Mouse (Mus musculus): ENCODE measurements around the gene Trdmt1.
"Not testable (repeated sequence)": the region's sequence is repeated elsewhere in the genome, so short reads cannot be mapped to it uniquely, and the experiment has no call there.

Trdmt1 gene

DNA sequence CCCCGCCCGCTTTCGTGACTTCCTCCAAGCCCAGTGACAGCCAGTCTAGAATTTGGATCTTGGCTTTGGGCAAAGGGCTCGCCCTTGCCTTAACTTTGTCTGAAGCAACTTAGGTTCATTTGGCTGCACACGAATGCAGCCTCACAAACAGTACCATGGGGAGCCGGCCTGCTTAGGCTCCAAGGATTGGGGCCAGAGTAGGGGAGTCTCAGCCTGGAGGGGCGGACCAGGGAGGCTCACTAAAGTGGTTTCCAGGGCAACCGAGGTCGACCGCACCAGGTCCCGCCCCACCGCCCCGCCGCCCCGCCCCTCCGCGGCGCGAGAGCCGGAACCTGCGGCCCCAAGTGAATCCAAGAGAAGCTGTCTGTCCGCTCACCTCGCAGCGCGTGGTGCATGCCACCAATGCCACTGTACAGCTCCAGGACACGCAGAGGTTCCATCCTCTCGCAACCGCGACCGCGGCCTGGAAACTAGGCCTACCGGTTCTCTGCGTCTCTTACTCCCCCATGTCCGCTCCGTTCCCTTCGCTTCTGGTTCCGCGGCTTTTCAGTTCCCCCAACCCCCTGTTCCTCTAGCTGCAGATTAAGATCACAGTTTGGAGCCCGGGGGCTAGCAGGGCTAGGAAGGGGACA, at the start of gene Trdmt1:
Gene Trdmt1, minus strand, starts transcription at position 476 of the 632 bp plus-strand sequence.
- DNase-seq (ENCODE audit: low read depth, low spot score), result peak; percentile 90

DNA sequence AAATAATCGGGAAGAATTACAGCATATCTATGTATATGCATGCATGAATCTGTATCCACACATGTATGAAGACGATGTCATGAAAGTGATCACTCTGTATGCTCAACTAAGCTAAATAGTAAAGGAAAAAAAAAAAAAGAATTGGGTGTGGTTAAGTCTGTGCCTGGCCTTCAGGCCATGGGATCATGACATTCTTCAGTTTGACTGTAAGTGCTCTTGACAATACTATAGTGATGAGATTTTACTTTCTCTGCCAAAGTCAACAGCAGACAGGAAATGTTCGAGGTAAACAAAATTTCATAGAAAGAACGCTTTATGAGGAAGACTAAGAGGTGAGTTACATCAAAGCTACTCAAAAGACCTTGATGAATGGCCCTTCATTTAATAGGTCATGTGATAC, 48.9 kb upstream of the Trdmt1 start:
- DNase-seq (ENCODE audit: low read depth, low spot score), result no peak

DNA sequence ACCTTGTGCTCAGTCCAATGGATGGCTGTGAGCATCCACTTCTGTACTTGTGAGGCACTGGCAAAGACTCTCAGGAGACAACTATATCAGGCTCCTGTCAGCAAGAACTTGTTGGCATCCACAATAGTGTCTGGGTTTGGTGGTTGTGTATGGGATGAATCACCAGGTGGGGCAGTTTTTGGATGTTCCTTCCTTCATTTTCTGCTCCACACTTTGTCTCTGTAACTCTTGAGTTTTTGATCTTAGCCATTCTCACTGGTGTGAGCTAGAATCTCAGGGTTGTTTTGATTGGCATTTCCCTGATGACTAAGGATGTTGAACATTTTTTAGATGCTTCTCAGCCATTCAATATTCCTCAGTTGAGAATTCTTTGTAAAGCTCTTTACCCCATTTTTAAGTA, 39.3 kb upstream of the Trdmt1 start:
- DNase-seq (ENCODE audit: low read depth, low spot score), result not testable (repeated sequence)

DNA sequence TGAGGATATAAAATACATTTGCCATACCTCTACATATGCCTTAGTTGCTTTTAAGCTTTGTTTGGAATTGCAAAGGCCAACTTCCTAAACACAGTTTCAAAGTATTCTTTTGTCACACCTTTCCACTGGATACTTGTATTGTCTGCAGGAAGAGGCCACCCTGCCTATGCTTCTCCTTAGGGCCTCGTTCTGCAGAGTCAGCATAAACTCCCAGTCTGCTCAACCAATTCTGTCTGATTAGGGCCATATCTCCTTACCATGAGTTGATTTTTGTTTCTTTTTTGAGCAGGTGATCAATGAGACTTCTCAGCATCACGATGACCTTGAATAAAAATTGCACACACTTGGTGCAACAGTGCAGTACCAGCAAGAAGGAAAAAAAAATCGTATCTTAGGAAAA, 37.7 kb upstream of the Trdmt1 start:
- no peak for DNase-seq (ENCODE audit: low read depth, low spot score)

DNA sequence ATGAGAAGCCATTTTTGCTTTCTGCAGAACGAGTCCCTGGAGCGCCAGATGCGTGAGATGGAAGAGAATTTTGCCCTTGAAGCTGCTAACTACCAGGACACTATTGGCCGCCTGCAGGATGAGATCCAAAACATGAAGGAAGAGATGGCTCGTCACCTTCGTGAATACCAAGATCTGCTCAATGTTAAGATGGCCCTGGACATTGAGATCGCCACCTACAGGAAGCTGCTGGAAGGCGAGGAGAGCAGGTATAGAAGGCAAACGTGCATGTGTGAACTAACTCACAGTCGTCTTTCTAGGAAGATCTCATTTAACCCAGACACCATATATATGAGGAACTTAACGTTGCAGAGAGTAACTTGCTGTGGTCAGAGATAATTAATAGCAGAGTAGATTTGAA, 35.5 kb upstream of the Trdmt1 start:
- DNase-seq (ENCODE audit: low read depth, low spot score), result peak; percentile 56

DNA sequence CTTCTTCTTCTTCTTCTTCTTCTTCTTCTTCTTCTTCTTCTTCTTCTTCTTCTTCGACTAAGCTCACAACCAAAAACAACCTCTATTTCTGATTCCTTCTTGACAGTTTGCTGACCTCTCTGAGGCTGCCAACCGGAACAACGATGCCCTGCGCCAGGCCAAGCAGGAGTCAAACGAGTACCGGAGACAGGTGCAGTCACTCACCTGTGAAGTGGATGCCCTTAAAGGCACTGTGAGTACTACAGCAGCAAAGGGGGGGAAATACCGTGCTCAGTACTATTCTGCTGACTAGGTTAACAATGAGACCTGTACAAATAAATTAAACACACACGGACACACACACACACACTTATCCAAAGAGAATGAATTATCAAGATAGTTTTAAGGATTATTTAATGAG, 34.8 kb upstream of the Trdmt1 start:
- no peak for DNase-seq (ENCODE audit: low read depth, low spot score)

DNA sequence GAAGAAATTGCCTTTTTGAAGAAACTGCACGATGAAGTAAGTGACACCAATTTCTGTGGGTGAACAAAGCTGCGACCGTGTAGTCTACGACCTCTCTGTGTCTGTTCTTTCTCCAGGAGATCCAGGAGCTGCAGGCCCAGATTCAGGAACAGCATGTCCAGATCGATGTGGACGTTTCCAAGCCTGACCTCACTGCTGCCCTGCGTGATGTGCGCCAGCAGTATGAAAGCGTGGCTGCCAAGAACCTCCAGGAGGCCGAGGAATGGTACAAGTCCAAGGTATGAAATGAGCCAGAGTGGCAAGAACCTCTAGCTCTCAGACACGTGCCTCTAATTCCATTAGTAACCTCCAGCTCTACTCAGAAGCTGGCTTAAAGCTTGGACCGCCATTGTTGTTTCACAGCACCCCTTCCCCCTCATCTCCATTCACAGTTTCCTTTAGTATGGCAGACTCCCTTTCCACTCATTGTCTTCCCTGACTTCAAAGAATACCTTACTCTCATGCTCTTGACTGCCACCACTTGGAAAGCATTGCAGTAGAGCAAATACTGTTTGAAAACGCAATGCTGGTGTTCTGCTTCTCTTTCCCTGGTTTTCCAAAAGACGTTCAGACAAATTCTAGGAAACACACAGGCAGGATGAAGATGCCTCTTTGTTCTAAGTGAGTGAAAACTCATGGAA, 34.1 kb upstream of the Trdmt1 start:
- no peak for DNase-seq (ENCODE audit: low read depth, low spot score)

DNA sequence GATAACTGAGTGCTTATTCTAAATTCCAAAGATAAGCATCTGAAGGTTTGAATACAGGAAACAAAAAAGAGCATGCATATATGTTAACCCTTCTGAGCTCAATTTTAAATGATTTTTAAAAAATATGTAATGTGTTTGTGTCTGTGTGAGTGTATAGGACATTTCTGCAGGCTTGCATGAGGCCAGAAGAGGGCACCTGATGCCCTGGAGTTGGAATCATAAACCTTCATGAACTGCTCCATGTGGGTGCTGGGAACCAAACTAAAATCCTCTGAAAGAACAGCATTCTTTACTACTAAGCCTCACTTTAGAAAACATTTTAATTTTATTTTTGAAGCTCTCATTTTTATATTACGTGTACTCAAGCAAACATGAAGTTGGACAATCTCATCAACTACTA, 32.9 kb upstream of the Trdmt1 start:
- DNase-seq (ENCODE audit: low read depth, low spot score), result no peak

DNA sequence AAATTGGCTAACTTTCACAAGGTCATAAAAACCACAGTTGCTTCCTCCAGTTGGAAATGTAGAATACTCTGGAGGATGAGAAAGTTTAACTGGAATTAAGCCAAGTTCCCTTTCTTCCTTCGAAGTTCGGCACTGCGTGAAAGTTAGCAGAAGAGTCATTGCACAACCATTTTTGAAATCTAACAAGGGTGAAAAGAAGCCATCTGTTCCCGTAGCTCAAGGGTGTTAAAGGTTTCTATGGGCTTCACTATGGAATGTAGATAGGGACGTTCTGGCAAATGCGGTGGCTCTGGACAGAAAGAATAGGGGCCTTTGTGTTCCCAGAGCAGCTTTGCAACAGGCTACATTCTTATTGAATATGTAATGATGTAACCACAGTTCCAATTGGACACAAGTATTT, 31.5 kb upstream of the Trdmt1 start:
- no peak for DNase-seq (ENCODE audit: low read depth, low spot score)

DNA sequence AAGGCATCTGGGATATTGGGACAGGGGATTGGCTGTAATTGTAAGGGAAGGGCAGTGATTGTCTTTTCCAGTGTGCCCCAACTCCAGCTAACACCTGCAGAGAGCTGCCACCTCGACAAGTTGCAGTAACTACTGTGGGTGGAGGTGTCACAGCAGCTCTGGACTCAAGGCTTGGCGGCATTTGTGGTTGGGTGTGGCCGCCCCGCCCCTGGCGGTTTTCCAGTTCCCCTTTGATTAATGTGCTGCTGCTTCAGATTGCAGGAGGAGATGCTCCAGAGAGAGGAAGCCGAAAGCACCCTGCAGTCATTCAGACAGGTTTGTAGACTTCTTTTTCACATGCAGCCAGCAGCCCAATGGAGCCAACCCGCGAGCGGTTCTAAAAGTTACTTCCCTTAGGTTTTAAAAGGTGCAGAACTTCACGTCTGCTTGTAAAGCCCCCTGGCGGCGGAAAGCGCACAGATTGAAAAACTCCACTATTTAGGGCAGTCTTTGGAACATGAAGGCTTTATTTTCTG, 30.9 kb upstream of the Trdmt1 start:
- peak; percentile 87 for DNase-seq (ENCODE audit: low read depth, low spot score)

DNA sequence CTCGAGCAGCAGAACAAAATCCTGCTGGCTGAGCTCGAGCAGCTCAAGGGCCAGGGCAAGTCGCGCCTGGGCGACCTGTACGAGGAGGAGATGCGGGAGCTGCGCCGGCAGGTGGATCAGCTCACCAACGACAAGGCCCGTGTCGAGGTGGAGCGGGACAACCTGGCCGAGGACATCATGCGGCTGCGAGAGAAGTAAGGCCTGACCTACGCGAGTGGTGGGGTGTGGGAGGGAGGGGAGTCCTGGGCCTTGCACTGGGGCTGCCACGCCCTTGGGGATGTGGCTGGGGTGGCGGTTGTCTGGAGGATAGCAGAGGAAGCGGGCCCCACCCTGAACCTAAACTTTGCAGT, 30.3 kb upstream of the Trdmt1 start:
- peak; percentile 90 for DNase-seq (ENCODE audit: low read depth, low spot score)

DNA sequence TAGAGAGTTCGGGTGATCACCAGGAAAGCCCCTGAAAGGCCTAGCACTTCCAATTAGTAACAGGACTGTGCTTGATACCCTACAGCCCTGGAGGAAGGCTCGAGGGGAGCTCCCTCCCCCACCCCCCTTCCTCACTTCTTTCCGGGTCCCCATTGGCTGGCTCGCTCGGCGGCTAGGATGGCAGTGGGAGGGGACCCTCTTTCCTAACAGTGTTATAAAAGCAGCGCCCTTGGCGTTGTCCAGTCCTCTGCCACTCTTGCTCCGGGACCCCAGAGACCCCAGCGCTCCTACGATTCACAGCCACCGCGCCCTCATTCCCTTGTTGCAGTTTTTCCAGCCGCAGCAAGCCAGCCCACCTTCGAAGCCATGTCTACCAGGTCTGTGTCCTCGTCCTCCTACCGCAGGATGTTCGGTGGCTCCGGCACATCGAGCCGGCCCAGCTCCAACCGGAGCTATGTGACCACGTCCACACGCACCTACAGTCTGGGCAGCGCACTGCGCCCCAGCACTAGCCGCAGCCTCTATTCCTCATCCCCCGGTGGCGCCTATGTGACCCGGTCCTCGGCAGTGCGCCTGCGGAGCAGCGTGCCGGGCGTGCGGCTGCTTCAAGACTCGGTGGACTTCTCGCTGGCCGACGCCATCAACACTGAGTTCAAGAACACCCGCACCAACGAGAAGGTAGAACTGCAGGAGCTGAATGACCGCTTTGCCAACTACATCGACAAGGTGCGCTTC, 29.8 kb upstream of the Trdmt1 start:
- DNase-seq (ENCODE audit: low read depth, low spot score), result peak; percentile 88

DNA sequence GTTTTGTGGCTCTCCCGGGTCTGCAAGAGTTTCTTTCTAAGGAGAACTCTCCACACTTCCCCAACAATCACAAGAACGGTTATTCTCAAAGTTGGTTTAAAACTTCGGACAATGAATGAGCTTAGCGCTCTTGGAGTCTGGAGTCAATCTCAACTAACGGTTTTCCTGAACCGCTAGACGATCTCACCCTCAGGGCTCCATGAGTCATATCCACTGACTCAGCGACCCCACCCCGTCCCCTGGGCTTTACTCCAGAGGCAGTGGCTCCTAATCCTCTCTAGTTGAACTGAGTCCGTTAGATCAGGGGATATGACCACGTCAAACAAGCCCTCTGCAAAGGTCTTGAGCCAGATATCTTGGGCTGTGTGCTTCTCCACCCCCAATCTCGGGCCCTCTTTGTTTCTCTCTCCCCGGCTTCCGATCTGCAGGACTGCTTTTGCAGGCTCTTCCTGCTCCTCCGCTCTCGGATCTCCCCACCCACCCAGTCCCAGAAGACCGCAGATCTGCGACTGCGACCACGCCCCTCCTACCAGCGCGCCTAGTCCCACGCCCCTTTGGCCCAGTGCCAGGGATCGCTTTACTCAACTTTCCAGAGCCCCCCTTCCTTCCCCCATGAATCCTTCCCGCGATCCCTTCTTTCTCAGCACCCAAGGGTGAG, 29.1 kb upstream of the Trdmt1 start, which contains the start of gene Vim:
Gene Vim, plus strand, starts transcription at position 520 of the 658 bp plus-strand sequence.
- peak; percentile 93 for DNase-seq (ENCODE audit: low read depth, low spot score)

DNA sequence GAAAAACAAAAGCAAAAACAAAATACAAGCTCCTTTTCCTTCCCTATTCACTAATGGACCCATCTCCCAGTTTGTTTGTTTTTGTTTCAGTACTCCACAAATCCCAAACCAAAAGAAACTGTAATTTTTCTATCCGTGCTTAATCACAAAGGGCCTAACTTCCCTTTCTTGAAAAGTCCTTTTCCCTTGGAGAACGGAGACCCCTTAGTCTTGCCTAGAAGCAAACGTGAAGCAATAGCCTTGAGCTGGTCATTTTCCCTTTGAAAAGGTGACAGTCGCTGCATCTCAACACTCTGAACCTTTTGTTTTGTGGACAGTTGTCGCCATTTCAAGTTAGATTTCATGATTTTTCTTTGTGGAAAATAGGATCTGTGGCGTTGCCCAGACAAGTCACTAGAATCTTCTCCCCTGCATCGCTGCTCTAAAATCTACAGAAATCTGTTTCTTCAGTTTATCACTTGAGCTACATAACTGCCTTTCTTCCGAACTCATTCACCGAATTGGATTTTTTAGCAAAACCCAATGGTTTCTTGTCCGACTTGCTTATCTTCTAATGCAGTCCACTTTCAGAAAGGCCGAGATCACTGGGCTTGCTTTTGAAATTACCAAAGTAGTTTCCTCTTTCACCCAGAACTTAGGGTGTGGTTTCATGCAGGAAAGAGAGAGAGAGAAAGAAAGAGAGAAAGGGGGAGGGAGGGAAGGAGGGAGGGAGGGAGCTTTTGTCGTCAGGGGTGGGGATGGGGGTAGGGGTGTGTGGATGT, 28.4 kb upstream of the Trdmt1 start:
- peak; percentile 68 for DNase-seq (ENCODE audit: low read depth, low spot score)

DNA sequence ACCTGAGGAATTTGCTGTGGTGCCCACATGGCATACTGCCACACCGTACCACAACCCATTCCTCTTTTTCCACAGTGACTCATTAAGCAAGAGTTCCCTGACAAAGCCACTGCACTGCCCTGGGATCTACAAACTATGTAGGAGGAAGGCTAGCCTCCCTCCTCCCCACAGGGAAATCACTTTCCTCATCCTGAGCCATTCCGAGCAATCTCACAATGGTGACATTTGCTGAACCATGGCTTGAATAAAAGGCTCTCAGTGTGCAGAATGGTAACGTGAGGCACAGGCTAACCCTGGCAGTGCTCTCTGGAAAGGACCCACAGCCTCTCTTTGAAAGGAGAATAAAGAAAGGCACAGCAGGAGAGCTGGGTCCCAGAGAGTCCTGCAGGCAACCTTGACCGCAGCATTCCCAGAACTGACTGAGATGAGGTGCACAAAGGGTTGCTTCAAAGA, 27.7 kb upstream of the Trdmt1 start:
- no peak for DNase-seq (ENCODE audit: low read depth, low spot score)

DNA sequence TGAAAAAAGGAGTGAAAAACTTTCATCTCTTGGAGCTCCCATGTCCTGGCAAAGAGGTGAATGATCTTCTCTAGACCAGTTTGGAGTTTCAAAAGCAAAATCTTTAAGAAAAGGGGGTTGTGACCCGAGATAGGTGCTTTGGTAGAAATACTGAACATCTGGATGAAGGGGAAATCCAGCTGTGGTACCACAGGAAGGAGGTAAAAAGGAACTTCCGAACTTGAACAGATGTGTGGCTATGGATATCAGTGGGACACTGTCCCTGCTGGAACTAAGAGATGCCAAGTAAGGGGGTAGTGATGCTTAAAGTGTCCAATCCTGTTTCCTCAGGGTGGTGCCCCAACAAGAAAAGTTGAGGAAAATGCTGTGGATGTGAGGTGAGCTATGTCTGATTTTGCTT, 25.7 kb upstream of the Trdmt1 start:
- DNase-seq (ENCODE audit: low read depth, low spot score), result no peak

DNA sequence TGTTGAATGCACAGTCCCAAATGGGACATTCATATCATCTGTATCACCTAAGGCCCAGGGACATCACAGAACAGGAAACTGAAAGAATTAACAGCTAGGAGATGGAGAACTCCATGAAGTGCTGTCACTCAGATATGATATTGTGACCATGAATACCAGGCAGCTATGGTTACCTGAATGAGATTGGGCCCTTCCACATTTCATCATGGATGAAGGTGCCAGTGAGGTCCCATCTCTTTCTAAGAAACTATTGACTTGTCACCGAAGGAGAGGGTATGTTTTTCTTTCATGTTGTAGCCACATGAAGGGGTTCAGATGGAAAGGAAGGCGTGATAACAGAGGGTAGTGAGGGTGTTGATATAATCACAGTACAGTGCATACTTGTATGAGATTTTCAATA, 15.9 kb upstream of the Trdmt1 start:
- peak; percentile 63 for DNase-seq (ENCODE audit: low read depth, low spot score)

DNA sequence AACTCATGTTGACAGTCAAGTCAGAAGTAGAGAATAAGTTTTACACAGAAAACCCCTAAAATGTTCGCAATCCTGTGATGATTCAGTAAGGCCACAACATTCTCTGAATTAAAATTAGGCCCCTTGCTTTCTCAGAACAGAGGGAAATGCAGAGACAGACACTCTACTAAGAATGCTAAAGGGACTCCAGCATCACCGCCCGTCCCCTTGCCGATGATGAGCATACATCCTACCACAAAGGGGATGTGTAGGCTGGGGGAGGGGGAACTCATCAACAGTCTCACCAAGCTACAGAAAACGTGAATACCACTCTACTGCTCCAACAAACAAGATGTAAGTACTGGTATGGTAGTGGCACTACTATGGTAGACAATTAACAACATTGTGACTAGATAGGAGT, 15.3 kb upstream of the Trdmt1 start:
- peak; percentile 65 for DNase-seq (ENCODE audit: low read depth, low spot score)

DNA sequence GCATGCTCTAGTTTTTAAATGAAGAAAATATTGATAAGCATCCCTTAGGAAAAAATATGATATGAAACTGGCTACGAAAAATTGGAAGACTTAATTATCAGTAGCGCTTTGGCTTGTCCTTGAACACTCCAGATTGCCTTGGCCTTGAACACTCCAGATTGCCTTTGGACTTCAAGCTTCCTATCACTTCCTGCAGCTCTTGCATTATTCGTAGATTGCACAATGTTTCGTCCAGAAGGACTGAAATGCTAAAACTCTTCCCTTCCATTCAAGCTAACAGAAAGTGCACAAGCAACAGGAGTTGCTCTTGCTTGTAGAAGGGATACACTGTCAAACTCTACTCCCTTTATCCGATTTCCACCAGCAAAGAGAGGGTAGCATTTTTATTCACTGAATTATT, 14.8 kb upstream of the Trdmt1 start:
- no peak for DNase-seq (ENCODE audit: low read depth, low spot score)

DNA sequence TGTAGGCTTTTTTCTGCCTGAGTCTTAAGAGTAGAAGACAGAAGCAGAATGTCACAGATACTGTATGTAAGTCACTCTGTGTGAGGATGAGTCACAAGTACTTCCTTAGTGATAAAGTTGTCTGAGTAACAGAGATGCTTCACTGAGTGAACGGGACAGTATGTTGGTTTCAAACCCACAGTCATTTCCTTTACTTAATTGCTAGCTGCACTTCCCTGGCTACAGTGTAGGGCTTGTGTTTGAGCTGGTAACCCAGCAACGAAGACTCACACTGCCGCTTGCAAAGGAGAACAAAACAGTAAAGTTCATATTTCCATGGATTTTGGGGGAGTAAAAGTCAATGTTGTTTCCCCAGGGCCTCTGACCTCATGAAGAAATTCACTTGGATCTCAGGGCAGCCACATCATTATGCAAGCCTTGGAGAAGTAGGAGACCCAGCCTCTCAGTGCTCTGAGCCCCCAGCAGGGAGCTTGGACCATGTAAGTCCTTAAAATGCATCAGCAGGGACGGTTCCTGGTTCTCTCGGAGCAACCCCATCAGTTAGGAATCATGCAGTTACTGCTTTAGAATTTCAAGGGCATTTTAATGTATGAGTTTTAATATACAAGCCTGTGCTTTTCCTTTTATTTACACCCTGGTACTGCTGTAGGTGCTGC, 14.3 kb upstream of the Trdmt1 start:
- DNase-seq (ENCODE audit: low read depth, low spot score), result peak; percentile 91

Measured in CD4-positive helper T cell, adult 2 months (primary cell).